Mouse (Mus musculus) heart, adult 11 months (tissue): ENCODE measurements at regions not wholly inside any gene's neighbourhood (a gene's known extent, or its start where the extent isn't known, plus 50 kb on each side); places are given as distances from the start of the nearest gene placed in this dataset.

ENCODE experiments used
- DNase-seq: peaks from one replicate; pipeline ENCODE4 v3.0.0; 2022

GRCm38 (mm10) chr8:101366722-101367121, 1418.7 kb downstream of the Cdh11 start:
- no peak for DNase-seq

- DNase-seq: no peak
Observed at GRCm38 (mm10) chr8:101350848-101351247, 1434.6 kb downstream of the Cdh11 start.

GRCm38 (mm10) chr8:101349736-101350135, 1435.7 kb downstream of the Cdh11 start:
- DNase-seq: no peak

- DNase-seq: no peak
Observed at GRCm38 (mm10) chr8:101329290-101329689, 1456.2 kb downstream of the Cdh11 start.

- no peak for DNase-seq
Observed at GRCm38 (mm10) chr8:101328780-101329179, 1456.7 kb downstream of the Cdh11 start.

GRCm38 (mm10) chr8:101298571-101298970, 1486.9 kb downstream of the Cdh11 start:
- peak; percentile 21 for DNase-seq

GRCm38 (mm10) chr8:101290031-101290430, 1495.4 kb downstream of the Cdh11 start:
- no peak for DNase-seq

- no peak for DNase-seq
Observed at GRCm38 (mm10) chr8:101242632-101243031, 1542.8 kb downstream of the Cdh11 start.

- no peak for DNase-seq
Observed at GRCm38 (mm10) chr8:101241854-101242253, 1543.6 kb downstream of the Cdh11 start.

- DNase-seq: no peak
Observed at GRCm38 (mm10) chr8:101197986-101198385, 1587.5 kb downstream of the Cdh11 start.

GRCm38 (mm10) chr8:101196740-101197139, 1588.7 kb downstream of the Cdh11 start:
- DNase-seq: no peak

GRCm38 (mm10) chr8:101188566-101188965, 1596.9 kb downstream of the Cdh11 start:
- no peak for DNase-seq

- no peak for DNase-seq
Observed at GRCm38 (mm10) chr8:101154923-101155322, 1630.5 kb downstream of the Cdh11 start.
